Mouse (Mus musculus) stomach, postnatal 0 days (tissue): ENCODE data around the gene Gm26657. TPM values are rescaled to one million over a fixed set of nuclear protein-coding genes. Genes with fewer than 3 reads are reported as not detected.

Experiments used
- ATAC-seq: fragments of 200-750 bp; cut with Nextera tagmentation; 2 replicates; pipeline ENCODE4 v1.8.0; 2017; ENCODE audit not compliant: low FRiP score, low TSS enrichment
- DNase-seq: peaks from one replicate; pipeline ENCODE4 v3.0.0-alpha.2; 2016; ENCODE audit warnings: low spot score
- H3K27ac ChIP-seq: fragments of 300-500 bp; sonication (generic); replicated peaks from 2 replicates; pipeline ENCODE4 v1.5.1; 2014; ENCODE audit warnings: mild to moderate bottlenecking, control low read depth
- H3K27me3 ChIP-seq: fragments of 300-500 bp; sonication (generic); 2 replicates; pipeline ENCODE4 v1.6.1; 2014; ENCODE audit warnings: low read length; ENCODE audit not compliant: control insufficient read depth, insufficient read depth
- H3K36me3 ChIP-seq: fragments of 300-500 bp; sonication (generic); 2 replicates; pipeline ENCODE4 v1.6.1; 2014; ENCODE audit warnings: low read length, mixed read lengths; ENCODE audit not compliant: control insufficient read depth, insufficient read depth
- H3K4me1 ChIP-seq: fragments of 300-500 bp; sonication (generic); replicated peaks from 2 replicates; pipeline ENCODE4 v1.6.1; 2014; ENCODE audit warnings: antibody characterized with exemption; ENCODE audit not compliant: control insufficient read depth, insufficient read depth
- H3K4me2 ChIP-seq: fragments of 300-500 bp; sonication (generic); replicated peaks from 2 replicates; pipeline ENCODE4 v1.6.1; 2014; ENCODE audit warnings: low read depth, mild to moderate bottlenecking, control low read depth, moderate library complexity
- H3K4me3 ChIP-seq: fragments of 300-500 bp; sonication (generic); 2 replicates; pipeline ENCODE4 v1.5.1; 2014; ENCODE audit warnings: low read depth, low read length, control low read depth
- H3K9ac ChIP-seq: fragments of 300-500 bp; sonication (generic); 2 replicates; pipeline ENCODE4 v1.6.1; 2014; ENCODE audit warnings: mild to moderate bottlenecking, low read length, control low read depth, mixed read lengths
- H3K9me3 ChIP-seq: fragments of 300-500 bp; sonication (generic); 2 replicates; pipeline ENCODE4 v1.6.1; 2016; ENCODE audit warnings: low read length; ENCODE audit not compliant: control insufficient read depth
- CTCF ChIP-seq: IDR thresholded peaks from 2 replicates; pipeline ENCODE4 v1.5.1; 2016; ENCODE audit warnings: antibody characterized with exemption, low read depth, mild to moderate bottlenecking, moderate library complexity
- EP300 ChIP-seq: optimal IDR thresholded peaks from 2 replicates; pipeline ENCODE3; 2016; ENCODE audit warnings: antibody characterized with exemption
- WGBS: fragments of 180-500 bp; shearing (Covaris S2); extraction: QIAGEN DNeasy Blood & Tissue Kit; methylation state at CpG from one replicate; pipeline ENCODE4 v1.1.7; 2014; 5-methylcytosine and 5-hydroxymethylcytosine counted together
- polyA plus RNA-seq: library from polyadenylated mRNA; unstranded; fragments of >200 nt; fragmentation: Nextera tagmentation; extraction: Ambion mirVana; gene quantifications from 2 replicates; pipeline ENCODE4 v1.2.1, GENCODE M21; 2015

The Gm26657 gene
- not detected in 2 replicates for polyA plus RNA-seq

DNA sequence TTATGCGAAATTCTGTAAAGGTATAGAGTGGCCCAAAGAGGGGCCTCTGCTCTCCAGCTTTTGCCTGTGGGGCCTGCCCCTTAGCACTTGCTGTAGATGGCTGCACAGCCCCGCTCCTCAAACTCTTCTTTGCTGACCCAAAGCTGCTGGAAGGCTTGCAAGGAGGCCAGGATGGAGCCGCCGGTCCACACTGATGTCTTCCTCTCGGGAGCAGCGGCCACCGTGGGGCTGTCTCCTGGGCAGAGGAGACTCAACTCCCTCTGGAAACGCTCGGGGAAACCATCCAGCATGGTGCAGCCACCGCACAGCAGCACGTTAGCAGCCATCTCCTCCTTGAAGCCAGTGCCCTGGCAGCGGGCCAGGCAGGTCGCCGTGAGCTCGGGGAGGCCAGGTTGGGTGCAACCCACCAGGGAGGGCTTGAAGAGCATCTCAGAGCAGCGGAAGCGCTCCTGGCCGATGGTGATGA lies at the start of gene Gm26657:
Gm26657 (plus strand) TSS at position 51 of the 466 bp plus-strand sequence.
- no peaks in the 10 kb centered on the region for H3K27me3 ChIP-seq
- H3K9ac ChIP-seq, result no peak within 1 kb of the TSS
- H3K27ac ChIP-seq, result no peak within 1 kb of the TSS
- H3K36me3 ChIP-seq, result no peaks in the 10 kb centered on the region
- TF ChIP-seq CTCF, result no peak
- no peak for TF ChIP-seq EP300
- no peaks in the 10 kb centered on the region for H3K4me1 ChIP-seq
- DNase-seq (no peak), ATAC-seq (no peak)
- H3K9me3 ChIP-seq, result no peaks in the 10 kb centered on the region
- H3K4me2 ChIP-seq, result no peak within 1 kb of the TSS
- WGBS, result 83% methylated on average over 18 of the region's 18 CpGs
- no peak within 1 kb of the TSS for H3K4me3 ChIP-seq

- no peaks in the 10 kb centered on the region for H3K36me3 ChIP-seq
- H3K9ac ChIP-seq, result no peak overlapping the region
- no peak overlapping the region for H3K4me3 ChIP-seq
- TF ChIP-seq EP300, result no peak
- TF ChIP-seq CTCF, result no peak
- no peak overlapping the region for H3K4me2 ChIP-seq
- H3K27me3 ChIP-seq, result no peaks in the 10 kb centered on the region
- H3K9me3 ChIP-seq, result no peaks in the 10 kb centered on the region
- no peak overlapping the region for H3K27ac ChIP-seq
- ATAC-seq, result no peak
- DNase-seq, result no peak
- WGBS, result 67% methylated on average over 7 of the region's 7 CpGs
- no peaks in the 10 kb centered on the region for H3K4me1 ChIP-seq
These were observed 43.5 kb upstream of the Gm26657 start for GRCm38 (mm10) chr4:56696401-56696800.

DNA sequence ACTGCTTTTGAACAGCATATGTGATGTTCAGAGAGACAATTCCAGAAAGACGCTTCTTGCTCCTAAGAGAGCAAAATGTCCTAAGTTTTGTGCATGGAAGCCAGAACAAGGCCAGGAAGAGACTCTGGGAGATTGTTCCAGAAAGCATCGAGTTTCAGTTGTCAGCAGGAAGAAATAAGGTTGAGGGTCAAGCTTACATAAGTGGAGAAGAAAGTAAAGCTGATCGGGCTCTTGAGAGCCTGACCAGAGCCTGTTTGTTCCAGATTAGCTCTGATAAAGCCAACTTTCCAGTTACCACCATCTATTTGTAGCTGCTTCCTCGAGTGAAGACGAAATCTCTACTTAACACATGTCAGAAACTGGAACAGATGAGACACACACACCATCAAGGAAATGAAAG lies 41.2 kb upstream of the Gm26657 start:
- H3K4me2 ChIP-seq, result no peak overlapping the region
- 27% methylated on average over 5 of the region's 5 CpGs for WGBS
- ATAC-seq, result no peak
- H3K4me1 ChIP-seq, result no peaks in the 10 kb centered on the region
- no peak overlapping the region for H3K27ac ChIP-seq
- H3K27me3 ChIP-seq, result no peaks in the 10 kb centered on the region
- no peak overlapping the region for H3K4me3 ChIP-seq
- no peaks in the 10 kb centered on the region for H3K36me3 ChIP-seq
- no peak for DNase-seq
- no peaks in the 10 kb centered on the region for H3K9me3 ChIP-seq
- H3K9ac ChIP-seq, result no peak overlapping the region
- TF ChIP-seq EP300, result no peak
- TF ChIP-seq CTCF, result no peak

DNA sequence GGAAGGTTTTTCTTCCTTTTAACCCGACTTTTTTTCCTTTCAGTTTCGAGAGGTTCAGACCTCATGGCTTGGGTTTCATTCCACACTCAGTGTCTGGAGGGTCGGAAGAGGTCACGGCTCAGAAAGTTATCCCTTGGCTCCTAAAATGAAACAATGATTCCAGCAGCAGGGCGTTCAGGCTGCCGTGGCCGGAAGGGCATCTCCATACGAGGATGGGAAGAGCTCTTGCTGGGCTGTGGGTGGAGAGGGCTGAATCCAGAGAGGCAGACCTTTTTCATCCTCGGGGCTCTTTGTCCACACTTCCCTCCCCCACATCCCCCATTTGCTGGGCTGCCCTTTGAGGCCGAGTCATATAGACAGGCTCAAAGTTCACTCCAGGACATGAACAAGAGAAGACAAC lies 37.6 kb upstream of the Gm26657 start:
- Histone ChIP-seq H3K27me3 (no peaks in the 10 kb centered on the region), H3K36me3 (no peaks in the 10 kb centered on the region), H3K9me3 (no peaks in the 10 kb centered on the region), H3K4me3 (no peak overlapping the region), H3K4me2 (no peak overlapping the region), H3K9ac (no peak overlapping the region), H3K27ac (no peak overlapping the region), H3K4me1 (no peaks in the 10 kb centered on the region)
- DNase-seq (no peak), ATAC-seq (no peak)
- no peak for TF ChIP-seq EP300
- no peak for TF ChIP-seq CTCF
- 33% methylated on average over 10 of the region's 10 CpGs for WGBS

DNA sequence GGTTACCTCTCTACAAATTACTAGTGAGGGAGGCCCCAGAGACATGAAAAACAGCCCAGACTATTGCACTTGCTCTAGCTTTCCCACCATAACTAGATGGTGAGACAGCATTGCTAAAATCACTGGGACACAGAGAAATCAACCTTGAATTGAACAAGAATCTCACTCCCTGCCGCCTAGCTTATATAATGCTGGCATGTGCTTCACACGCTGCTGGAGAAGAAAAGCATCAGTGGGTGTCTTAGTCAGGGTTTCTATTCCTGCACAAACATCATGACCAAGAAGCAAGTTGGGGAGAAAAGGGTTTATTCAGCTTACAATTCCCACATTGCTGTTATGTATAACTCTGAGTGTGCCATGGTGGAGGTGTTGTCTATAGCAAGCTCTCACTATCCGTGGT lies 26.7 kb upstream of the Gm26657 start:
- H3K27me3 ChIP-seq, result no peaks in the 10 kb centered on the region
- H3K4me3 ChIP-seq, result no peak overlapping the region
- H3K4me2 ChIP-seq, result no peak overlapping the region
- ATAC-seq (no peak), DNase-seq (no peak)
- H3K9me3 ChIP-seq, result no peaks in the 10 kb centered on the region
- TF ChIP-seq CTCF (no peak), EP300 (no peak)
- no peaks in the 10 kb centered on the region for H3K36me3 ChIP-seq
- no peak overlapping the region for H3K9ac ChIP-seq
- H3K4me1 ChIP-seq, result no peaks in the 10 kb centered on the region
- 86% methylated on average over 3 of the region's 3 CpGs for WGBS
- no peak overlapping the region for H3K27ac ChIP-seq

DNA sequence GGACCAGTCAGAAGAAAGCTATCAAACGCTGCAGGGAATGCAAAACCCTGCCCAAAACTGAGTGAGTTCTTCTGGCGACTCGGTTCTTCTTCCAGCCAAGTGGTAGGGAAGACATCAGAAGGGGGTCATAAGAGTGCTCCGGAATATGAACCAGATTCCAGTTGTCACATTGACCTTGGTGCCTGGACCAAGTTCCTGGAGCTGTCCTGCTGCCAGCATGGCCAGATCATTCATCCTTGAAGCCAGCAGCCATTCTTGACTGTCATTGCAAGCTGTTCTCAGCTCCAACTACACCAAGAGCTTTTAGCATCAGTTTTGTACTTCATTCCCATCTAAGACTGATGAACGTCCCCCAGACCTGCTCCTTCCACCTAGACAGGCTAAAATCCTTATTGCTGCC lies 23.1 kb upstream of the Gm26657 start:
- Histone ChIP-seq H3K36me3 (no peaks in the 10 kb centered on the region), H3K4me2 (no peak overlapping the region), H3K27me3 (no peaks in the 10 kb centered on the region), H3K9ac (no peak overlapping the region), H3K27ac (no peak overlapping the region), H3K4me3 (no peak overlapping the region), H3K4me1 (no peaks in the 10 kb centered on the region), H3K9me3 (no peaks in the 10 kb centered on the region)
- ATAC-seq, result no peak
- no peak for TF ChIP-seq EP300
- no peak for TF ChIP-seq CTCF
- DNase-seq, result no peak
- WGBS, result 67% methylated on average over 5 of the region's 5 CpGs
